11 mouse cellular contexts compared by ENCODE assay signal in genomic region chr6:71164394-71164793, GRCm38 (mm10). TPM values are rescaled to one million over a fixed set of nuclear protein-coding genes. Genes with fewer than 3 reads are reported as not detected.
A peak's percentile ranks its signal among the peaks of the same experiment; 100 is the strongest.
DNase-seq lines count a peak whose midpoint lies in the region; ATAC-seq and TF ChIP-seq lines count a peak whose summit lies in the region.
"Had no signal": no experiment of that assay in that cellular context is flagged by ENCODE, and none has a peak within 500 bp of the region (broad histone marks: within the 10 kb centered on the region; RNA-seq: fewer than 3 reads in every experiment).

No protein-coding gene starts in this region.

- H3K9ac ChIP-seq in midbrain, embryonic 13.5 days (replicated peaks): no peak overlapping the region
- no peak overlapping the region for H3K9ac ChIP-seq in midbrain, embryonic 16.5 days (ENCODE audit: low read depth, low read length)
- H3K9ac ChIP-seq in liver, embryonic 14.5 days (replicated peaks): no peak overlapping the region

- H3K9me3 ChIP-seq in midbrain, embryonic 13.5 days: no peaks in the 10 kb centered on the region
- no peaks in the 10 kb centered on the region for H3K9me3 ChIP-seq in midbrain, embryonic 16.5 days (replicated peaks; ENCODE audit: control insufficient read depth, low read length, poor library complexity, severe bottlenecking)
- no peaks in the 10 kb centered on the region for H3K9me3 ChIP-seq in liver, embryonic 14.5 days (ENCODE audit: control insufficient read depth, low read length)

- WGBS in midbrain, embryonic 13.5 days: 31% methylated on average over 6 of the region's 6 CpGs
- WGBS in midbrain, embryonic 16.5 days: 27% methylated on average over 6 of the region's 6 CpGs
- WGBS in liver, embryonic 14.5 days (ENCODE audit: insufficient replicate concordance): 25% methylated on average over 6 of the region's 6 CpGs

- no peak overlapping the region for H3K4me3 ChIP-seq in midbrain, embryonic 13.5 days (replicated peaks)
- H3K4me3 ChIP-seq in midbrain, embryonic 16.5 days (ENCODE audit: low read depth, low read length): no peak overlapping the region
- H3K4me3 ChIP-seq in liver, embryonic 14.5 days (ENCODE audit: insufficient read depth in 1 of 2, low read depth in 2 of 2, low read length in 2 of 2): no peak overlapping the region

- TF ChIP-seq EP300 in liver, embryonic 14.5 days (IDR thresholded peaks at IDR 0.05; ENCODE audit: low read depth): no peak

- no peak overlapping the region for H3K4me2 ChIP-seq in midbrain, embryonic 13.5 days (replicated peaks)
- H3K4me2 ChIP-seq in midbrain, embryonic 16.5 days (ENCODE audit: low read length): no peak overlapping the region
- H3K4me2 ChIP-seq in liver, embryonic 14.5 days (ENCODE audit: low read depth): no peak overlapping the region

- no peak overlapping the region for H3K27ac ChIP-seq in midbrain, embryonic 13.5 days
- H3K27ac ChIP-seq in midbrain, embryonic 16.5 days (ENCODE audit: low read length): no peak overlapping the region
- no peak overlapping the region for H3K27ac ChIP-seq in liver, embryonic 14.5 days

- no peaks in the 10 kb centered on the region for H3K27me3 ChIP-seq in midbrain, embryonic 13.5 days
- no peaks in the 10 kb centered on the region for H3K27me3 ChIP-seq in midbrain, embryonic 16.5 days (ENCODE audit: control insufficient read depth, insufficient read depth, low read depth, low read length)
- no peaks in the 10 kb centered on the region for H3K27me3 ChIP-seq in liver, embryonic 14.5 days (ENCODE audit: control insufficient read depth, insufficient read depth, low read length)

- H3K36me3 ChIP-seq in midbrain, embryonic 13.5 days: no peaks in the 10 kb centered on the region
- H3K36me3 ChIP-seq in midbrain, embryonic 16.5 days (ENCODE audit: control insufficient read depth, insufficient read depth, low read length): no peaks in the 10 kb centered on the region
- H3K36me3 ChIP-seq in liver, embryonic 14.5 days (replicated peaks; ENCODE audit: control insufficient read depth, insufficient read depth, low read depth): no peaks in the 10 kb centered on the region

- no peaks in the 10 kb centered on the region for H3K4me1 ChIP-seq in midbrain, embryonic 13.5 days (replicated peaks)
- no peaks in the 10 kb centered on the region for H3K4me1 ChIP-seq in midbrain, embryonic 16.5 days (ENCODE audit: control insufficient read depth, insufficient read depth, low read length)
- peaks cover 0 to 2% of the 10 kb centered on the region in 2 experiments; a peak in 1 of 4 replicates for H3K4me1 ChIP-seq in liver, embryonic 14.5 days (replicated peaks; ENCODE audit: control insufficient read depth in 2 of 2, insufficient read depth in 2 of 2, low read length in 1 of 2)

- TF ChIP-seq CTCF in liver, embryonic 14.5 days (IDR thresholded peaks at IDR 0.05; ENCODE audit: low read depth): peak; percentile 12

- peak; percentile 43; the same call in 1 of the 2 replicates for ATAC-seq in midbrain, embryonic 13.5 days
- ATAC-seq in midbrain, embryonic 16.5 days: no peak
- ATAC-seq in liver, embryonic 14.5 days (ENCODE audit: insufficient read depth): 0 out of 2 replicates have a peak, but pooled peaks have one; percentile 6
- ATAC-seq in inflammation-experienced regulatory T-cells, adult 6 months: no peak
- ATAC-seq in monocyte, adult 5-6 weeks (replicated peaks; ENCODE audit: insufficient number of reproducible peaks, low FRiP score, low TSS enrichment, poor library complexity, severe bottlenecking): no peak

- DNase-seq in adrenal gland, postnatal 14 days: peak; percentile 35
- no peak for DNase-seq in adrenal gland, adult (ENCODE audit: inconsistent age in 2 of 2, low spot score in 1 of 2)
- no peak for DNase-seq in liver, embryonic 14.5 days (ENCODE audit: low read depth in 3 of 3, low spot score in 3 of 3)
- no peak for DNase-seq in urinary bladder, postnatal 4 days (ENCODE audit: low spot score in 2 of 2)
- DNase-seq: heart, adult 11 months had no signal

RNA-seq across cellular contexts. Expression of gene Thnsl2, which starts 20.2 kb away (rescaled TPM):
- 13.7 and 14.0 TPM in 2 replicates for total RNA-seq in adrenal gland, postnatal 14 days (2021)
- polyA plus RNA-seq in midbrain, embryonic 13.5 days (2015; fragmentation: Nextera tagmentation; extraction: Ambion mirVana): 3.7 and 3.9 TPM in 2 replicates
- 3.4 and 4.0 TPM in 2 replicates for polyA plus RNA-seq in midbrain, embryonic 16.5 days (2015; fragmentation: Nextera tagmentation; extraction: Ambion mirVana)
- 4.7 and 5.4 TPM in 2 replicates for polyA plus RNA-seq in liver, embryonic 14.5 days (2012; rRNA removed)
- polyA plus RNA-seq in liver, embryonic 14.5 days (2014; fragmentation: Nextera tagmentation; extraction: Ambion mirVana): 11.5 and 11.8 TPM in 2 replicates
- 1 to 10 TPM in 2 of 3 experiments, under 1 TPM in 1; 0.97 to 2.7 (median 2.1) TPM for polyA plus RNA-seq in inflammation-experienced regulatory T-cells, adult 6 months (2017; shearing (Covaris generic))
- total RNA-seq in monocyte, adult 5-6 weeks (2017): not detected in 3 replicates
- polyA plus RNA-seq: C2C12 had no signal

RNA-seq across cellular contexts. Expression of gene Fabp1, which starts 35.2 kb away (rescaled TPM):
- total RNA-seq in adrenal gland, postnatal 14 days (2021): 12.8 and 306 TPM in 2 replicates
- 1.9 TPM in 1 of 2 replicates, not detected in the other for polyA plus RNA-seq in midbrain, embryonic 13.5 days (2015; fragmentation: Nextera tagmentation; extraction: Ambion mirVana)
- polyA plus RNA-seq in midbrain, embryonic 16.5 days (2015; fragmentation: Nextera tagmentation; extraction: Ambion mirVana): not detected in 2 replicates
- polyA plus RNA-seq in liver, embryonic 14.5 days (2012; rRNA removed): 84.6 and 179 TPM in 2 replicates
- 356 and 360 TPM in 2 replicates for polyA plus RNA-seq in liver, embryonic 14.5 days (2014; fragmentation: Nextera tagmentation; extraction: Ambion mirVana)
- not detected for polyA plus RNA-seq in inflammation-experienced regulatory T-cells, adult 6 months (2017; shearing (Covaris generic))
- not detected in 3 replicates for total RNA-seq in monocyte, adult 5-6 weeks (2017)
- total RNA-seq: left cerebral cortex, postnatal 36 days had no signal
- polyA plus RNA-seq: C2C12 had no signal

Comparison
In these comparisons a context has a peak if more than half of its experiments do, and no peak if none do; other contexts are left out.
1. ATAC-seq: peak in midbrain, embryonic 13.5 days (single experiment) and liver, embryonic 14.5 days (single experiment); none in midbrain, embryonic 16.5 days (single experiment), inflammation-experienced regulatory T-cells, adult 6 months (single experiment) and monocyte, adult 5-6 weeks (single experiment).
2. RNA of gene Fabp1, which starts 35.2 kb away (polyA plus RNA-seq): 84.6 to 360 TPM in liver, embryonic 14.5 days; not detected in midbrain, embryonic 16.5 days, 1.9 TPM in midbrain, embryonic 13.5 days and not detected in inflammation-experienced regulatory T-cells, adult 6 months; every median in the first group is over 10 times any median in the second.